Mouse (Mus musculus) c-Kit-positive CD71-positive TER-119-negative erythroid progenitor cells, embryonic 14.5 days (primary cell): ENCODE measurements around the gene Gas1.
A peak's percentile ranks its signal among the peaks of the same experiment; 100 is the strongest.

Source experiments
- DNase-seq: peaks from one replicate; pipeline ENCODE4 v3.0.0-alpha.2; 2013; ENCODE audit warnings: low read depth

Gene Gas1

DNA sequence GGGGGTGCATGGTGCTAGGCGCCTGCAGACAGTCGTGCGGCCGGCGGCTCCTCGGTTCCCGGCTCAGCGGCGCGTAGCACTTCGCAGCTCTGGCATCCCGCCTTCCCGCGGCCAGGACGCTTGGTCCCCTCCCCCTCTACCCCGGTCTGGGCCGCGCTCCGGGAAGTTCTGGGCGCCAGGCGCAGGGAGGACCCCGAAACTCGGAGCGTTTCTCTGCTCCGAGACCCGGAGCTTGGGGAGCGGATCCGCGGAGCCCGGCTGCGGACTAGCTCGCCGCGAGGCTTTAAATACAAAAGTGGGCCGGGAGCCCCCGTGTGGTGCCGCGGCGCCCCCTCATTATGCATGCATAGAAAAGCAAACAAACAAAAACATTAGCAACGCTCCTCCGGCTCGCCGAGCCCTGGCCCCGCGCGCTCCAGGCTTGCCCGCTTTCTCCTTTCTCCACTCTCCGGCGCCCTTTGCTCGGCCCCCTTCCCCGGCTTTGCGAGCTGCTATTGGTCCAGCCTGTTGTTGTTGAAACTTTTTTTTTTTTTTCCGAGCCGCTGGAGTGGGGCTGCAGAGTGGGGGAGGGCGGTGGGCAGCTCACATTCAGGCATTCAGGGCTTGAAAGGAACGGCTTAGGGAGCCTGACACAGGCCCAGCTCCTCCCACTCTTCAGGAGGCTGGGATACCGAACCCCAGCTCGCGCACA, at the start of gene Gas1:
Gene Gas1, minus strand, starts transcription at position 260 of the 691 bp plus-strand sequence.
- DNase-seq: no peak

GRCm38 (mm10) chr13:60226251-60226836, 49.2 kb upstream of the Gas1 start:
- no peak for DNase-seq

DNA sequence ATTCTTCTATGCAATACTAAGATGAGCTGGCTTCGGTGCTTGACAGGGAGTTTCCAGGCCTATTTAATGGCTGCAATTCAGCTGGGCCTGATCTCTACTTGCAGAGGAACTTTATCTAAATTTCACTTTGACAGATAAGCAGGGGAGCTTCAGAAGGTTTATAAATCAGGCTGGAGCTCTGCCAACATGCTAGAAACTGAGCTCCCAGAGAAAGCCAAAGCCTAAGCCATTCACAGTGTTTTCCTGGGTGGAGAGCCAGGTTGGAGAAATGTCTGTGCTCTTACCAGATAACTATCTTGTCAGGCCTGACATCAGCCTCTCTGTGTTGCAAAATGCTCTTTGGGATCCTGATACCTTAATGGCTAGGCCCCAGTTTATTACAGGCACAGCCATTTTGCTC, 48.6 kb upstream of the Gas1 start:
- DNase-seq: no peak

GRCm38 (mm10) chr13:60225276-60225675, 48.1 kb upstream of the Gas1 start:
- no peak for DNase-seq

DNA sequence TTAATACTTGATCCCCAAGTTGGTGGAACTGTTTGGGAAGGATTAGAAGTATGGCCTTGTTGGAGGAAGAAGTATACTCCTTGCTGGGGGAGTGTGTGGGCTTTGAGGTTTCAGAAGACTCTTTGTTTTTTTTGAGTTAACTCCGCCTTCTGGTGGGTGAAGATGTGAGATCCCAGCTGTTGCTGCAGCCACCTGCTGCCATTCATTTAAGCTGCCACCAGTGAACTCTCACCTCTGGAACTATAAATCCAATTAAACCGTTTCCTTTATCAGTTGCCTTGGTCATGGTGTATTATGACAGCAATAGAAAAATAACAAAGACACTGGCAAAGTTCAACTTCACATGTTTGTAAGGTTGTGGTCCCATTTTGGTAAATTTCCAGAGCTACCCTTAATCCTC, 46.6 kb upstream of the Gas1 start:
- DNase-seq: no peak

DNA sequence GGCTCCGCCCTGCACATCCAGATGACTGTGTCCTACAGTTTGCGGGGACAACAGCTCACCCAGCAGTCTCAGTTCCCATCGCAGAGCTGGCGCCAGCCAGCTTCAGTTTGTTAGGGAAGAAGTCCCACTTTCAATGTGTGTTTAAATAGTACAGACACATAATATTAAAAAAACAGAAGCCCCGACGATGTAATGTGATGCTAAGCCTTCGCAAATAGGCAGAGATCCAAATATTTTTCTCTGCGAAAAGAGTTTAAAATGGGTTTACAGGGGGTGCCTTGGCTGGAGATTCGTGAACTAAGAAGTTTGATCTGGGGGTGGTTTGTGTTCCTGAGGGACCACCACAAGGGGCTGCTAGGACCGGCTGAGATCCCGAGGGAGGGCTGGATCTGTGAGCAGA, 45.2 kb upstream of the Gas1 start:
- DNase-seq: no peak

DNA sequence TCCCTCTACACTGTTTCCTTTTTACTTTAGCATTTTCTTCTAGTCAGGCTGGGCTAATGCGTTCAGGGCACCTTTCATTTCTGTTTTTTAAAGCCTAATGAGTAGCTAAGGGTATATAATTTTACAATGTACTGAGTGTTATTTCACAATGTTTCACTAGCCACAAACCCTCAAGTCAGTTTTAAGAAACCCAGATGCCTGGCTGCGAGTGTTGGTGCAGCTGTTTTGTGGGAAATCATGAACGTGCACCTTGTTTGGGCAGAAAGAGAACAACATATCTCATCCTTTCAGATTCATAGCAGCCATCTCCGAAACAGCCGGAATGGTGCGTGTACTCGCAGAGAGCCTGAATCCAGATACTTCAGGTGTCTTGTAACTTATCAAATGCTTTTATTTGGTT, 36.7 kb upstream of the Gas1 start:
- no peak for DNase-seq

DNA sequence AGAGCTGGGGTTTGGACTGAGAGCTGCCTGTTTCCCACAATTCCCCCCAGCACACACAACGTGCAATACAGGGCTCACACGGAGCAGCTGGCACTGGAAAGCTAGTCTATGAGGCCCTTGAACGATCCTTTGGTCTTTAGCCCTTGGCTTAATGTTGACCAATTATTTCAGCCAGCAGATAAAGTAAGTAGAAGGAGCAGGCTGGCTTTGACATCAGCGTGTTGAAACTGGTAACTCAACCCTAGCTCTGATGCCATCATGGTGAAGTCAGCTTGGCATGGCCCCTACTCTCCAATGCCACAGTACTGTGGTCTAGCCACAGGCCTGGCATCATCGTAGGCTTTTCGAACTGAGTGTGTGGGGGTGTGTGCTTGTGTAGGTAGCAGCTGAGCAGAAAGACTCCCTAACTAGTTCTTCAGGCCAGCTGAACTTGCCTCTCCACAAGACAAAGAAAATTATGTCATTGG, 30.0 kb upstream of the Gas1 start:
- DNase-seq: no peak

- DNase-seq: no peak
Measured at GRCm38 (mm10) chr13:60204746-60205145, 27.6 kb upstream of the Gas1 start.

GRCm38 (mm10) chr13:60193273-60193672, 16.1 kb upstream of the Gas1 start:
- DNase-seq: no peak

DNA sequence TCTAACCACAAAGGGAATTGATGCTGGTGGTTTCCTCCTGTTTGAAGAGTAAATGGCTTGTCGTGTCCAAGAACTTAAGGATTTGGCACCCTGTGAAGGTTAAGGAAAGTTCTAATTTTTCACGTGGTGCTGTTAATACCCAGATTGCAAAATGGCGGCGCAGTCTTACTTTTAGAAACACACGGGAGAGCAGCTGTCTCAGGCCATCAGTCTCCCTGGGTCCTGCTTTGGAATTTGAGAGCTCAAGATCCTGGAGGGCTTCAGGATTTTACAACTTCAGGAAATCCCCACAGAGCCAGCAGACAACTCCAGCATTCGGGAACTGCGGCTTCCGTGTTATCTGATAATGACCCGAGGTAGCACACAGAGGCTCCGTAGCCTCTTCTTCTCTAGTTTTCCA, 12.8 kb upstream of the Gas1 start:
- DNase-seq: no peak

DNA sequence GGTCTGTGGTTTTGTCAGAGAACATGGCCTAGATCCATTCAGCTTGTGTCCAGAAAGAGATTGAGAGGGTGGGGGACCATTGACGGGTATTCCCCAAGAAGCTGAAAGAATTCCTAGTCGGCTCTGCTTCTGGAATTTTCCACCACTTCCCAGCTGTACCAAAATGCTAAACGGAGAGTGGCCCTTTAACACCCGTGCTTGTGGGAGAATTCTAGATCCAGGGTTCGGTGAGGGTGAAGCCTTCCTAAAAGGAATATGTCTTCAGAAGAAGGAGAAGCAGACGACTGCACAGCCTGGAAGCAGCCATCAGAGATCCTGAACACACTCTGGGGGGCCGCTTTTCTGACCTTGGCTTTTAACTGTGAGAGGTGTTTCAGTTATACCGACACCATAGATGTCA, 11.8 kb upstream of the Gas1 start:
- DNase-seq: no peak

DNA sequence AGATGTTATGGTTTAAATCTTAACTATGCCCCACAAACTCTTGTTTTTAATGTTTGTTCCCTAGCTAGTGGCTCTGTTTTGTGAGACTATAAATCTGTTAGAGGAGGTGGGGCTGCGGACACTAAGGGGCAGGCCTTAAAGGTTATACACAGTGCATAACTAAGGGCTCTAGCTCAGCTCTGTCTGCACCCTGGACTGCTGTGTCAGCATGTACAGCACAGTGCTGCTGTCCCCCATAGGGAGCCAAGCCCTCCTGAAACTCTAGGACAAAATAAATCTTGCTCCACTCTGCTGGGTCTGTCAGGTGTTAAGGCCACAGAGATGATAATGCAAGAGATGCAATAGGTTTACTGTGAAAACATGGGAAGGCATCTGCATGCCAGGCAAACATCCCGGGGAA, 10.1 kb upstream of the Gas1 start:
- DNase-seq: no peak

DNA sequence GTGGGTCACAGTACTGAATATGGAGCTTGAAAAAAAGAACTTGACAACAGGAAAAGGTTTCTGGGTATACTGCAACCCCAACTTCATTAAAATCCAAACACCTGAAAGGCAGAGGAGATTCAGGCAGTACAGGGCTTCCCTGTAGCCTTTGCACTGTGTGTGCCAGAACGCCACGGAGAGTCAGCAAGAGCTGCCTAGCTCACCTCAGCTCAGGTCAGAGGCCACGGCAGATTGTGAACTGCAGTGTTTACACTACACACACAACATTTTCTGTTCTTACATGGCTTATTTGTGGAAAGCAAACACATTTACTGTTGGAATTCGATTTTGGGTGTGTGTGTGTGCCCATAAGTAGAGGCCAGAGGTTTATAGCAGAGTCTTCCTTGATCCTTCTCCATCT, 5.2 kb upstream of the Gas1 start:
- no peak for DNase-seq

- no peak for DNase-seq
Measured at GRCm38 (mm10) chr13:60179641-60180040, 2.5 kb upstream of the Gas1 start.

- DNase-seq: peak; percentile 39
Measured at GRCm38 (mm10) chr13:60178416-60178815, 1.3 kb upstream of the Gas1 start.

DNA sequence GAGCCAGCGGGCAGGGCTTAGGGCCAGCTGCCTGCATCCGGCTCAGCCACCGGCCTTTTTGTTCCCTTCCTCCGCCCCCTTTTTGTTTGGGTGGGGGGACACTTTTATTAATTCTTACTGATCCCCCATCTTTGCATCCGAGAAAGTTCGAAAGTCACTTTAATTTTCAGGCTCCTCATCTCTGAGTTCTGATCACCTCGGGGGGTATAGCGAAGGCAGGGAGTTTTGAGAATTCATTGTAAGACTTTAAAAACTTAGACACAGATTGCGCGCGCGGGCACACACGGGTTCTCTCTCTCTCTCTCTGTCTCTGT, 589 bp upstream of the Gas1 start:
- no peak for DNase-seq

DNA sequence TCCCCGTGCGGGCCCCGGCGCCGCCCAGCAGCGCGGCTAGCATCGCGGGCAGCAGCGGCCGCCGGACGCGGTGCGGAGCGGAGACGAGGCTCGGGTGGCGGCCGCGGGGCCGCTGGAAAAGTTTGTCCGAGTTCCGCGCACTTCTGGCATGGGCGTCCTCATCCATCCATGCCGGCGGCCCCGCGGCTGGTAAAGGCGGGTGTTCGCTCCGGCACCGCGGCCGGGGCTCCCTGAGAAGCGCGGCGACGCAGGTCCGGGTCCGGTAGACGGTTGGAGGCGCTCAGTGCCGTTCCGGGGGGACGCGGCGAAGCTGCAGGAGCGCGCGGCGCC, 424 bp downstream of the Gas1 start:
- no peak for DNase-seq

GRCm38 (mm10) chr13:60176136-60176775, 909 bp downstream of the Gas1 start:
- DNase-seq: no peak

- no peak for DNase-seq
Measured at GRCm38 (mm10) chr13:60175490-60176135, 1.6 kb downstream of the Gas1 start.

DNA sequence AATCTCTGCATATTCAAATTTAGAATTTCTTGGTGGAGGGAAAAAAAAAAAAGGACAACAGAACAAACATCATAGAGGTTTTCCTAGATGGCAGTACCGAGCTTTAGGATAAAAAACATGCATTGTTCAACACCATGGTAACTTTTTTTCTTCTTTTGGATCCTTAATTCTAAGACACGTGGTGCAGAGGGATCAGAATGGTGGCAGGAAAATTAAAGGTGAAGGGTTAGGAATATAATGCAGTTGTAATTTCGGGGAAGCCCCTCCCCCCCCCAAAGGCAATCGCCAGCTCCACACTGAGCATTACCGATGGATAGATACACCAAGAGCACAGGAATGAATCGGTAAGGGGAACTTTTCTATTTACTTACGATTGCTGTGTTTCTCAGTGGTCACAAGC, 2.2 kb downstream of the Gas1 start:
- no peak for DNase-seq

- no peak for DNase-seq
Measured at GRCm38 (mm10) chr13:60173591-60174524, 3.3 kb downstream of the Gas1 start.
